Mouse (Mus musculus) heart, adult 2 months (tissue): ENCODE measurements around the gene Rrn3. TPM values are rescaled to one million over a fixed set of nuclear protein-coding genes. Genes with fewer than 3 reads are reported as not detected.

Experiments
- DNase-seq, 2 experiments: peaks; one replicate each; pipeline ENCODE4 v3.0.0; 2021
- H3K27ac ChIP-seq: fragments of 200-600 bp; 2 replicates; pipeline ENCODE4 v1.8.1; 2022
- H3K27me3 ChIP-seq: fragments of 200-500 bp; 2 replicates; pipeline ENCODE4 v1.6.1; 2012; ENCODE audit warnings: mild to moderate bottlenecking, low read length, inconsistent platforms, mixed read lengths; ENCODE audit not compliant: control insufficient read depth, insufficient read depth
- H3K36me3 ChIP-seq: fragments of 200-500 bp; 2 replicates; pipeline ENCODE4 v1.6.1; 2012; ENCODE audit warnings: low read length, inconsistent platforms; ENCODE audit not compliant: control insufficient read depth, insufficient read depth
- H3K4me1 ChIP-seq: fragments of 200-500 bp; 2 replicates; pipeline ENCODE4 v1.6.1; 2011; ENCODE audit warnings: low read length; ENCODE audit not compliant: control insufficient read depth, insufficient read depth
- H3K4me3 ChIP-seq: fragments of 200-600 bp; 2 replicates; pipeline ENCODE4 v1.8.1; 2022
- H3K79me2 ChIP-seq: fragments of 200-500 bp; replicated peaks from 2 replicates; pipeline ENCODE4 v1.6.1; 2012; ENCODE audit warnings: mild to moderate bottlenecking, inconsistent platforms, low read length, moderate library complexity, mixed read lengths; ENCODE audit not compliant: control insufficient read depth, insufficient read depth
- H3K9ac ChIP-seq: fragments of 200-500 bp; 2 replicates; pipeline ENCODE4 v1.6.1; 2012; ENCODE audit warnings: low read depth, mild to moderate bottlenecking, control low read depth, inconsistent platforms, low read length, mixed read lengths
- CTCF ChIP-seq: fragments of 200-600 bp; IDR thresholded peaks from 2 replicates; pipeline ENCODE4 v1.8.1; 2022; ENCODE audit warnings: antibody characterized with exemption, mild to moderate bottlenecking, moderate library complexity
- EP300 ChIP-seq: fragments of 200-500 bp; IDR thresholded peaks from 2 replicates; pipeline ENCODE4 v1.6.1; 2011; ENCODE audit warnings: low read depth, low read length, control low read depth; ENCODE audit not compliant: insufficient read depth
- POLR2A ChIP-seq: fragments of 200-500 bp; IDR thresholded peaks from 2 replicates; pipeline ENCODE4 v1.6.1; 2011; ENCODE audit warnings: mild to moderate bottlenecking, low read depth, low read length, control low read depth; ENCODE audit not compliant: insufficient read depth
- WGBS: fragments of 180-500 bp; shearing (Covaris S2); methylation state at CpG from one replicate; pipeline ENCODE4 v1.1.7; 2018; 5-methylcytosine and 5-hydroxymethylcytosine counted together
- intact Hi-C: fragments of 180-260 bp; cut with DNase I; formaldehyde crosslinking; loops from one replicate; pipeline ENCODE4 v1.15.1; 2025
- microRNA-seq, 2 experiments: library from miRNA; unstranded; fragments of <30 nt; microRNA quantifications; one replicate each; pipeline ENCODE4 v1.2.0; 2021
- polyA plus RNA-seq: library from polyadenylated mRNA; depleted of rRNA; stranded (reverse); fragments of >200 nt; gene quantifications from 2 replicates; pipeline ENCODE4 v1.2.3, GENCODE M21; 2012; rRNA removed
- total RNA-seq, 2 experiments: library from RNA; stranded (reverse); gene quantifications; 2 replicates each; pipeline ENCODE4 v1.2.3; 2021

Rrn3 gene
- total and polyA plus RNA-seq, 3 experiments, result 17.2 to 38.3 (median 37.9) TPM

DNA sequence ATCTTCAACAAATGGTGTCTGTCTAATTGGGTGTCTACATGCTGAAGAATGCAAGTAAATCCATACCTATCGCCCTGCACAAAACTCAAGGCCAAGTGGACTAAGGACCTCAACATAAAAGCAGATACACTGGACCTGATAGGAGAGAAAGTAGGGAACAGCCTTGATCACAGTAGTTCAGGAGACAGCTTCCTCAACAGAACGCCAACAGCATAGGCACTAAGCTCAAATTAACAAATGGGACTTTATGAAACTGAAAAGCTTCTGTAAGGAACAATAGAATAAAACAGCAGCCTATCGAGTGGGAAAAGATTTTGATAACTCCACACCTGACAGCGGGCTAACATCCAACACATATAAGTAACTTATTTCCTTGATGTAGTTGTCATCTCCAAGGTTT lies 70.9 kb downstream of the Rrn3 start:
- Histone ChIP-seq H3K4me3 (no peak overlapping the region), H3K9ac (no peak overlapping the region), H3K36me3 (peaks cover 2% of the 10 kb centered on the region), H3K27me3 (no peaks in the 10 kb centered on the region), H3K4me1 (no peaks in the 10 kb centered on the region; the same call in 1 of the 2 replicates), H3K27ac (no peak overlapping the region), H3K79me2 (no peaks in the 10 kb centered on the region)
- intact Hi-C loops, result no loop called here
- no peak for DNase-seq
- 92% methylated on average over 4 of the region's 4 CpGs for WGBS
- TF ChIP-seq CTCF (no peak), POLR2A (no peak), EP300 (no peak)

DNA sequence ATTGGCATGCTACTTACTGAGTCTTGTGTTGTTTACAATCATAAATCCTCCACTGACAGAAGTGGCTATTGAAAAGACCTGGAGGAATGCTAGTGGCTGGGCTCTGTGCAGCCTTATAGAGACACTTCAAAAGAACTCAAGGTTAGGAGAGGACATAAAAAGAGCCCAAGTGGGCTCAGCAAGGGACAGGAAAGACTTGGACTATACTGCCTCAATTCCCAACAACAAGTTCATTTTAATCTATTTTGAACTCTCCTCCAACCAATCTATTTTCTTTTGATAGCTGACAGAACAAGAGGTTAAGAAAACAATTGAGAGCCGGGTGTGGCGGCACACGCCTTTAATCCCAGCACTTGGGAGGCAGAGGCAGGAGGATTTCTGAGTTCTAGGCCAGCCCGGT lies 73.4 kb downstream of the Rrn3 start:
- Histone ChIP-seq H3K4me3 (no peak overlapping the region), H3K4me1 (no peaks in the 10 kb centered on the region), H3K27ac (no peak overlapping the region), H3K27me3 (no peaks in the 10 kb centered on the region), H3K36me3 (peaks cover 3% of the 10 kb centered on the region; the same call in 1 of the 2 replicates), H3K79me2 (no peaks in the 10 kb centered on the region), H3K9ac (no peak overlapping the region)
- no peak for TF ChIP-seq POLR2A
- TF ChIP-seq EP300, result no peak
- no peak for TF ChIP-seq CTCF
- WGBS, result 95% methylated on average over 4 of the region's 4 CpGs
- DNase-seq, result no peak
- intact Hi-C loops, result no loop called here

Small RNA genes lying within 50 kb of the gene (microRNA-seq; reads per million reads assigned to microRNA genes)
- gene Gm27734, result 0 reads per million in 2 experiments

Other genes starting within 250 kb of the Rrn3 start
- 1 to 10 TPM; 8.9 to 9.1 TPM for gene Parn, start 112.5 kb upstream of the Rrn3 start, total RNA-seq
- gene Parn, start 112.5 kb upstream of the Rrn3 start, polyA plus RNA-seq, result 7.3 and 13.1 TPM in 2 replicates
- 10 to 100 TPM; 41.8 to 51.6 TPM for gene Bfar, start 108.8 kb upstream of the Rrn3 start, total RNA-seq
- 35.2 and 51.5 TPM in 2 replicates for gene Bfar, start 108.8 kb upstream of the Rrn3 start, polyA plus RNA-seq
- 1 to 10 TPM; 2.6 to 2.7 TPM for gene 3110001I22Rik, start 108.8 kb upstream of the Rrn3 start, total RNA-seq
- gene 3110001I22Rik, start 108.8 kb upstream of the Rrn3 start, polyA plus RNA-seq, result 1.1 and 1.2 TPM in 2 replicates
- not detected for gene Pla2g10, start 49.7 kb upstream of the Rrn3 start, total RNA-seq
- gene Pla2g10, start 49.7 kb upstream of the Rrn3 start, polyA plus RNA-seq, result 0.16 TPM in 1 of 2 replicates, not detected in the other
- 10 to 100 TPM; 42.9 to 47.1 TPM for gene Ntan1, start 38.1 kb downstream of the Rrn3 start, total RNA-seq
- gene Ntan1, start 38.1 kb downstream of the Rrn3 start, polyA plus RNA-seq, result 40.2 and 46.2 TPM in 2 replicates
- gene Pdxdc1, start 122.4 kb downstream of the Rrn3 start, total RNA-seq, result 10 to 100 TPM; 71.3 to 92.7 TPM
- 67.3 and 111 TPM in 2 replicates for gene Pdxdc1, start 122.4 kb downstream of the Rrn3 start, polyA plus RNA-seq
- gene Mpv17l, start 122.5 kb downstream of the Rrn3 start, total RNA-seq, result 1 to 10 TPM; 1.1 to 1.4 TPM
- 1.6 and 2.3 TPM in 2 replicates for gene Mpv17l, start 122.5 kb downstream of the Rrn3 start, polyA plus RNA-seq
- not detected for gene 2900011O08Rik, start 205.9 kb downstream of the Rrn3 start, total RNA-seq
- gene 2900011O08Rik, start 205.9 kb downstream of the Rrn3 start, polyA plus RNA-seq, result 0.21 and 0.29 TPM in 2 replicates
- gene Ifitm7, start 206.2 kb downstream of the Rrn3 start, total RNA-seq, result not detected
- gene Ifitm7, start 206.2 kb downstream of the Rrn3 start, polyA plus RNA-seq, result not detected in 2 replicates